Mouse (Mus musculus) liver, adult 2 months (tissue): ENCODE measurements at regions not wholly inside any gene's neighbourhood (a gene's known extent, or its start where the extent isn't known, plus 50 kb on each side); places are given as distances from the start of the nearest gene placed in this dataset.
A peak's percentile ranks its signal among the peaks of the same experiment; 100 is the strongest.

Experiments used
- DNase-seq: peaks from one replicate; pipeline ENCODE4 v3.0.0-alpha.2; 2011; ENCODE audit warnings: low read depth, low spot score; ENCODE audit errors: extremely low read depth
- H3K27ac ChIP-seq: fragments of 200-500 bp; replicated peaks from 2 replicates; pipeline ENCODE4 v1.5.1; 2012; ENCODE audit warnings: low read depth, mild to moderate bottlenecking, control low read depth, inconsistent platforms, low read length; ENCODE audit not compliant: insufficient read depth
- H3K27me3 ChIP-seq: fragments of 200-500 bp; 2 replicates; pipeline ENCODE4 v1.6.1; 2012; ENCODE audit warnings: mild to moderate bottlenecking, moderate library complexity, low read length, inconsistent platforms; ENCODE audit not compliant: control insufficient read depth, insufficient read depth
- H3K36me3 ChIP-seq: fragments of 200-500 bp; 2 replicates; pipeline ENCODE4 v1.6.1; 2012; ENCODE audit warnings: low read length, inconsistent platforms; ENCODE audit not compliant: control insufficient read depth, insufficient read depth
- H3K4me1 ChIP-seq: fragments of 200-500 bp; 2 replicates; pipeline ENCODE4 v1.6.1; 2011; ENCODE audit warnings: low read length; ENCODE audit not compliant: control insufficient read depth, insufficient read depth
- H3K4me3 ChIP-seq: fragments of 200-500 bp; 2 replicates; pipeline ENCODE4 v1.5.1; 2011; ENCODE audit warnings: low read depth, mild to moderate bottlenecking, control low read depth, low read length, moderate library complexity; ENCODE audit not compliant: insufficient read depth
- H3K79me2 ChIP-seq: fragments of 200-500 bp; 2 replicates; pipeline ENCODE4 v1.6.1; 2012; ENCODE audit warnings: inconsistent platforms, mild to moderate bottlenecking, low read length, moderate library complexity; ENCODE audit not compliant: control insufficient read depth, insufficient read depth
- H3K9ac ChIP-seq: fragments of 200-500 bp; 2 replicates; pipeline ENCODE4 v1.6.1; 2012; ENCODE audit warnings: low read depth, mild to moderate bottlenecking, control low read depth, inconsistent platforms, low read length
- CTCF ChIP-seq: fragments of 200-500 bp; IDR thresholded peaks from 2 replicates; pipeline ENCODE4 v1.5.1; 2011; ENCODE audit warnings: low read depth, low read length, control low read depth
- POLR2A ChIP-seq: fragments of 200-500 bp; IDR thresholded peaks from 2 replicates; pipeline ENCODE4 v1.6.1; 2011; ENCODE audit warnings: low read length, control low read depth; ENCODE audit not compliant: insufficient read depth; ENCODE audit errors: extremely low read depth
- WGBS: fragments of 180-500 bp; shearing (Covaris S2); methylation state at CpG from one replicate; pipeline ENCODE4 v1.1.7; 2018; 5-methylcytosine and 5-hydroxymethylcytosine counted together

DNA sequence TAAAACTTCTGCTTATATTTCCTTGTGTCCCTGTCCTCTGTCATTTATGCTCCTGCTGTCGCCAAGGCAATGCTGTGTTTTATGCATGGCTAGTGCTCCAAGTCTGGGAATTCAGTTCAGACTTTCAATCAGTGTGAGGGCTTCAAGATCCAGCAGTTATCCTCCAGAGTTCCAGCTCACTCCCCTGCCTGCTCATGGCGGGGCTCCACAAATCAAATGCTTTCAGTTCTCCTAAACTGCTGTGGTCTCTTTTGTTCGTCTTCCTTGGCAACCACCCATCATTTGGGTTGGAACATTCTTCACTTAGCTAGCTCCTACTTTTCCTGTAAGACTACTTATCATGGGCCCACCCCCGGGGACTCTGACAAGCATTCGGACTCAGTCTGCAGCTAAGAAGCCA is 120.0 kb downstream of the Csl start:
- 65% methylated on average over 5 of the region's 5 CpGs for WGBS
- H3K36me3 ChIP-seq: no peaks in the 10 kb centered on the region
- H3K4me1 ChIP-seq: no peaks in the 10 kb centered on the region
- no peak overlapping the region for H3K9ac ChIP-seq
- no peaks in the 10 kb centered on the region for H3K79me2 ChIP-seq
- TF ChIP-seq POLR2A (no peak), CTCF (no peak)
- DNase-seq: no peak
- H3K27ac ChIP-seq: no peak overlapping the region
- H3K4me3 ChIP-seq: no peak overlapping the region
- no peaks in the 10 kb centered on the region for H3K27me3 ChIP-seq

DNA sequence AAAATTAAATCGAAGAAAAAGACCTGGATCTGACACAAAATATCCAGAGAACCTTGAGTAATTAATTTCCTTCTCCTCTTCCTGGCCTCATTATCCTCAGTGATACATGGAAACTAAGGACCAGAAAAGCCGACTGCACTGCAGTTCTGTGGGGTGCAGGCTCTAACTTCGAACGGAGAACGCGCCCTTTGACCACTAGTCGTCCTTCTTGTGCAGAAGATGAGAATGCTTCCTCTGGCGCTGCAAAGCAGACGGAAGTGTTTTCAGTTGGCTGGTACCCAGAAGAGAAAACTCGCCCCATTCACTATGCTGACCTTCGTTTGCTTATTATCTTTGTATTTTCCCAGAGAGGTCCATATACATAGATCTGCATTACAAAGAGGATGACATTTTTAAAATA is 117.7 kb downstream of the Csl start:
- Histone ChIP-seq H3K79me2 (no peaks in the 10 kb centered on the region), H3K9ac (no peak overlapping the region), H3K36me3 (no peaks in the 10 kb centered on the region), H3K4me3 (no peak overlapping the region), H3K4me1 (no peaks in the 10 kb centered on the region), H3K27ac (no peak overlapping the region), H3K27me3 (no peaks in the 10 kb centered on the region)
- peak; percentile 71 for TF ChIP-seq CTCF
- no peak for TF ChIP-seq POLR2A
- WGBS: 12% methylated on average over 11 of the region's 11 CpGs
- peak; percentile 14 for DNase-seq

DNA sequence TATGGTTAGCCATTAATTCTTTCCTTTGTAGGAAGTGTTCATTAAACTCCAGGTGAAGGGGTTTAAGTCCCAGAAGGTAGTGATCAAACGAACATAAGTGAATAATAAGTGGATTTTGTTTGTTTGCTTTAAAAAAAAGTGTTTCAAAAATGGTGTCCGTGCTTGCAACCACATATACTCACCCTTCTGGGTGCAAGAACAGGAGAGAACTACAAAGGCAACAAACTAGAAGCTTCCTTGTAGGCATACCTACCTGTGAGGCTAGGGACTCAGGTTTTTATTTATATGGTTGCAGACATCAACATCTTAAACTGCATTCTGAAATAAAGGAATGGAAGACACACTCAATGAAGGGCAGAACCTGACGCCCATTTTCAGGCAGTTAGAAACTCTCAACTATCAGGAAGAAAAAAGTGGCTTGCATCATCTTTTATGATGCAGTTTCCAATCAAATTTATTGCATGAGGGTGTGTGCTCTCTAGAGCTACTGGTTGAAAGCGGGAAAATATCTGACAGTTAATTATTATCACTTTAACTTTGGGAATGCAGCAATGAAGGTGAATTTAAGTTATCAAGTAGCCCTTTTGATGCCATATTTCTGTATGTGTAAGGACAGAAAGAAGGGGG is 117.1 kb downstream of the Csl start:
- no peak overlapping the region for H3K9ac ChIP-seq
- H3K4me1 ChIP-seq: no peaks in the 10 kb centered on the region
- H3K27me3 ChIP-seq: no peaks in the 10 kb centered on the region
- no peak overlapping the region for H3K27ac ChIP-seq
- WGBS: 64% methylated on average over 4 of the region's 4 CpGs
- no peak for TF ChIP-seq POLR2A
- TF ChIP-seq CTCF: no peak
- H3K36me3 ChIP-seq: no peaks in the 10 kb centered on the region
- no peak for DNase-seq
- no peaks in the 10 kb centered on the region for H3K79me2 ChIP-seq
- no peak overlapping the region for H3K4me3 ChIP-seq

DNA sequence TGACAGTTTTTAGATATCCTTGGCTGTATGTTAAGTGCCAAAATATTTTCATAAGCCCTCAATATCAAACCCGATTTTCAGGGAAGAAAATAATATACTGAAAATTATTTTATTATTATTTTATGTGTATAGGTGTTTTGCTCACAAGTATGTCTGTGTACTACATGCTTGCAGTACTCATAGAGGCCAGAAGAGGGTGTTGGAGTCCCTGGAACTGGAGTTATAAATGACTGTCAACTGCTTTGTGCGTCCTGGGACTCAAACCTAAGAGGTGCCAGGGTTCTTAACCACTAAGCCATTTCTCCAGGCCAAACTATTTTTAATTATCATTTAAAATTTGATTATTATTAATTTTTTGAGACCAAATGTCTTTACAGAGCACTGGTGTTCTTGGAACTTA is 114.5 kb downstream of the Csl start:
- 51% methylated on average over 2 of the region's 2 CpGs for WGBS

DNA sequence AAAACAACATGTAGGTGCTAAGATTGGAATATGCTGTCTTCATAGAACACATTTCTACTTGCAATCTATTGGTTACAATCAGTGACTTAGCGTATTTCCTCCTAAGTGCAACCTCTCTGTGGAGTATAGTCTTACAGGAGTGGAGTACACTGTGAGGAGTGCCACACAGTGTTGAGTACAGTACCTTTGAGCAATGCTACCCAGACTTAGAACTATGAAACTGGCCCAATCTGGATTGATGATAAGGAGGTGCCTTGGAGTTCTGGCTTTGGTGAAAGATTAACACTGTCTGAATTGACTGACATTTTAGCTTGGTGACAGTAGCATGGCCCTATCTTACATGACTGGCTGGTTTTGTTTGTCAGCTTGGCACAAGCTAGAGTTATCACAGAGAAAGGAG is 107.4 kb downstream of the Csl start:
- no peak overlapping the region for H3K27ac ChIP-seq
- H3K27me3 ChIP-seq: no peaks in the 10 kb centered on the region
- no peaks in the 10 kb centered on the region for H3K79me2 ChIP-seq
- H3K36me3 ChIP-seq: no peaks in the 10 kb centered on the region
- TF ChIP-seq CTCF (no peak), POLR2A (no peak)
- H3K4me1 ChIP-seq: no peaks in the 10 kb centered on the region
- H3K9ac ChIP-seq: no peak overlapping the region
- no peak overlapping the region for H3K4me3 ChIP-seq
- WGBS: 98% methylated on average over 1 of the region's 1 CpGs
- no peak for DNase-seq

More for the DNA sequence above, 114.5 kb downstream of the Csl start:
- TF ChIP-seq CTCF: no peak
- TF ChIP-seq POLR2A: no peak
- Histone ChIP-seq H3K4me3 (no peak overlapping the region), H3K36me3 (no peaks in the 10 kb centered on the region), H3K27me3 (no peaks in the 10 kb centered on the region), H3K4me1 (no peaks in the 10 kb centered on the region), H3K79me2 (no peaks in the 10 kb centered on the region), H3K9ac (no peak overlapping the region), H3K27ac (no peak overlapping the region)
- peak; percentile 21 for DNase-seq

DNA sequence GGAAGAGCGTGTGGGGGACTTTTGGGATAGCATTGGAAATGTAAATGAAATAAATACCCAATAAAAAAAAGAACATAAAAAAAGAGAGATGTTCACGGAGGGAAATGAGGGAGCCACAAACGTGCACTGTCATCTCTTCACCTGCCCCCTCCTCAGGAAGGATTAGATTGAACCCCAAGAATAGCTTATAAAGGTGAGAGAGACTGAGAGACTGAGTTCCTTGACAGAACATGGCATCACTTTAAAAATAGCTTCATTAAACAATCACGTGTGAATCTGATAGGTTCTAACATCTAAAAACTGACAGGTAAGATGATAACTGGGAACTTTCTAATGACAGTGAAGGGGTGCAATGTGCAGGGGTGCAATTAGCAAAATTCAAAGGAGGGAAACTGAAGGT is 105.2 kb downstream of the Csl start:
- no peaks in the 10 kb centered on the region for H3K79me2 ChIP-seq
- 89% methylated on average over 4 of the region's 4 CpGs for WGBS

More for the DNA sequence above, 105.2 kb downstream of the Csl start:
- TF ChIP-seq POLR2A (no peak), CTCF (no peak)
- Histone ChIP-seq H3K4me1 (no peaks in the 10 kb centered on the region), H3K27me3 (no peaks in the 10 kb centered on the region), H3K27ac (no peak overlapping the region), H3K9ac (no peak overlapping the region), H3K36me3 (no peaks in the 10 kb centered on the region), H3K4me3 (no peak overlapping the region)
- no peak for DNase-seq
